40 mouse cellular contexts compared by ENCODE assay signal in genomic region chr7:18868491-18868890, GRCm38 (mm10). TPM values are rescaled to one million over a fixed set of nuclear protein-coding genes. Genes with fewer than 3 reads are reported as not detected.
DNase-seq lines count a peak whose midpoint lies in the region; ATAC-seq and TF ChIP-seq lines count a peak whose summit lies in the region.
"Had no signal": no experiment of that assay in that cellular context is flagged by ENCODE, and none has a peak within 500 bp of the region (broad histone marks: within the 10 kb centered on the region; RNA-seq: fewer than 3 reads in every experiment).

No protein-coding gene starts in this region.

- H3K4me1 ChIP-seq in hindbrain, postnatal 0 days (ENCODE audit: insufficient read depth, low read length), result no peaks in the 10 kb centered on the region
- peaks cover 7% of the 10 kb centered on the region; the same call in 1 of the 2 replicates for H3K4me1 ChIP-seq in hindbrain, embryonic 13.5 days (replicated peaks)
- H3K4me1 ChIP-seq in liver, embryonic 14.5 days (replicated peaks; ENCODE audit: control insufficient read depth in 2 of 2, insufficient read depth in 2 of 2, low read length in 1 of 2), result 0 out of 4 replicates have a peak, but pooled peaks cover 0 to 2% of the 10 kb centered on the region in 2 experiments
- peaks cover 0 to 4% of the 10 kb centered on the region in 2 experiments; a peak in 1 of 4 replicates for H3K4me1 ChIP-seq in ES-E14 (ENCODE audit: control insufficient read depth in 2 of 2, insufficient read depth in 2 of 2, low read length in 2 of 2, poor library complexity in 1 of 2)
- H3K4me1 ChIP-seq: stomach, embryonic 15.5 days had no signal

- H3K9ac ChIP-seq in hindbrain, postnatal 0 days (replicated peaks; ENCODE audit: low read length), result no peak overlapping the region
- H3K9ac ChIP-seq in hindbrain, embryonic 13.5 days, result no peak overlapping the region
- no peak overlapping the region for H3K9ac ChIP-seq in liver, embryonic 14.5 days (replicated peaks)
- no peak overlapping the region for H3K9ac ChIP-seq in ES-E14 (ENCODE audit: insufficient read depth, low read depth, low read length, poor library complexity, severe bottlenecking)
- H3K9ac ChIP-seq: forebrain, embryonic 13.5 days; heart, embryonic 13.5 days; limb, embryonic 15.5 days; neural tube, embryonic 15.5 days; stomach, embryonic 15.5 days had no signal

- H3K9me3 ChIP-seq in hindbrain, postnatal 0 days (ENCODE audit: low read length), result no peaks in the 10 kb centered on the region
- 0 out of 2 replicates have a peak, but pooled peaks cover 4% of the 10 kb centered on the region for H3K9me3 ChIP-seq in hindbrain, embryonic 13.5 days
- H3K9me3 ChIP-seq in liver, embryonic 14.5 days (ENCODE audit: control insufficient read depth, low read length), result no peaks in the 10 kb centered on the region; the same call in 1 of the 2 replicates
- no peaks in the 10 kb centered on the region for H3K9me3 ChIP-seq in ES-E14 (ENCODE audit: control insufficient read depth, insufficient read depth, low read depth, low read length)
- H3K9me3 ChIP-seq: limb, embryonic 10.5 days; limb, embryonic 15.5 days; neural tube, embryonic 15.5 days; stomach, embryonic 15.5 days had no signal

- TF ChIP-seq POLR2A in brain, embryonic 14.5 days (IDR thresholded peaks at IDR 0.05; ENCODE audit: borderline replicate concordance, extremely low read depth, insufficient read depth, insufficient read length, poor library complexity, severe bottlenecking), result no peak

- WGBS in hindbrain, postnatal 0 days, result 93% methylated on average over 2 of the region's 2 CpGs
- 90% methylated on average over 2 of the region's 2 CpGs for WGBS in hindbrain, embryonic 13.5 days
- 66% methylated on average over 2 of the region's 2 CpGs for WGBS in liver, embryonic 14.5 days (ENCODE audit: insufficient replicate concordance)

- TF ChIP-seq CTCF in hindbrain, postnatal 0 days (IDR thresholded peaks at IDR 0.05; ENCODE audit: low read depth), result 0 out of 2 replicates have a peak, but pooled peaks have one; percentile 19
- TF ChIP-seq CTCF in liver, embryonic 14.5 days (IDR thresholded peaks at IDR 0.05; ENCODE audit: low read depth), result peak; percentile 22; the same call in 1 of the 2 replicates
- TF ChIP-seq CTCF in brain, embryonic 14.5 days (IDR thresholded peaks at IDR 0.05; ENCODE audit: borderline replicate concordance, extremely low read depth, insufficient read depth, insufficient read length), result peak; percentile 28; the same call in 1 of the 2 replicates

- no peak overlapping the region for H3K4me2 ChIP-seq in hindbrain, postnatal 0 days (ENCODE audit: low read depth, low read length)
- H3K4me2 ChIP-seq in hindbrain, embryonic 13.5 days, result no peak overlapping the region
- no peak overlapping the region for H3K4me2 ChIP-seq in liver, embryonic 14.5 days (ENCODE audit: low read depth)
- H3K4me2 ChIP-seq: forebrain, embryonic 13.5 days; heart, embryonic 13.5 days; limb, embryonic 15.5 days; neural tube, embryonic 15.5 days; stomach, embryonic 15.5 days had no signal

- H3K27ac ChIP-seq in hindbrain, postnatal 0 days, result no peak overlapping the region
- H3K27ac ChIP-seq in hindbrain, embryonic 13.5 days, result no peak overlapping the region
- no peak overlapping the region for H3K27ac ChIP-seq in liver, embryonic 14.5 days
- H3K27ac ChIP-seq in ES-E14 (ENCODE audit: insufficient read depth, low read depth, low read length, poor library complexity, severe bottlenecking), result no peak overlapping the region
- H3K27ac ChIP-seq: forebrain, embryonic 13.5 days; heart, embryonic 13.5 days; hindbrain, embryonic 10.5 days; limb, embryonic 10.5 days; limb, embryonic 15.5 days; macrophage; neural tube, embryonic 15.5 days; stomach, embryonic 15.5 days had no signal

- no peaks in the 10 kb centered on the region for H3K36me3 ChIP-seq in hindbrain, postnatal 0 days (ENCODE audit: insufficient read depth, low read length)
- no peaks in the 10 kb centered on the region for H3K36me3 ChIP-seq in hindbrain, embryonic 13.5 days
- H3K36me3 ChIP-seq in liver, embryonic 14.5 days (replicated peaks; ENCODE audit: control insufficient read depth, insufficient read depth, low read depth), result no peaks in the 10 kb centered on the region
- H3K36me3 ChIP-seq in ES-E14 (ENCODE audit: control insufficient read depth, insufficient read depth, low read length, poor library complexity, severe bottlenecking), result no peaks in the 10 kb centered on the region
- H3K36me3 ChIP-seq: G1E; heart, embryonic 13.5 days; hindbrain, embryonic 10.5 days; limb, embryonic 10.5 days; limb, embryonic 15.5 days; neural tube, embryonic 15.5 days; stomach, embryonic 15.5 days had no signal

- H3K27me3 ChIP-seq in hindbrain, postnatal 0 days (ENCODE audit: insufficient read depth, low read length), result no peaks in the 10 kb centered on the region
- H3K27me3 ChIP-seq in hindbrain, embryonic 13.5 days, result 0 out of 2 replicates have a peak, but pooled peaks cover 3% of the 10 kb centered on the region
- H3K27me3 ChIP-seq in liver, embryonic 14.5 days (ENCODE audit: control insufficient read depth, insufficient read depth, low read length), result peaks cover 4% of the 10 kb centered on the region
- H3K27me3 ChIP-seq: forebrain, embryonic 13.5 days; limb, embryonic 15.5 days; neural tube, embryonic 15.5 days; stomach, embryonic 15.5 days had no signal

- ATAC-seq in hindbrain, postnatal 0 days, result no peak
- ATAC-seq in hindbrain, embryonic 13.5 days (ENCODE audit: low FRiP score), result no peak
- ATAC-seq in liver, embryonic 14.5 days (ENCODE audit: insufficient read depth), result no peak
- ATAC-seq: activated CD4-positive, CD25-positive, alpha-beta regulatory T cell, adult 4 months; CD4-positive, CD25-positive, alpha-beta regulatory T cell, adult 4 months; forebrain, embryonic 13.5 days; hindbrain, embryonic 16.5 days; intestine, embryonic 16.5 days had no signal

- no peak overlapping the region for H3K4me3 ChIP-seq in hindbrain, postnatal 0 days (ENCODE audit: low read length)
- no peak overlapping the region for H3K4me3 ChIP-seq in hindbrain, embryonic 13.5 days
- no peak overlapping the region for H3K4me3 ChIP-seq in liver, embryonic 14.5 days (ENCODE audit: insufficient read depth in 1 of 2, low read depth in 2 of 2, low read length in 2 of 2)
- no peak overlapping the region for H3K4me3 ChIP-seq in ES-E14 (ENCODE audit: insufficient read depth in 1 of 2, low read depth in 1 of 2, low read length in 2 of 2, poor library complexity in 1 of 2, severe bottlenecking in 1 of 2)
- H3K4me3 ChIP-seq: forebrain, embryonic 13.5 days; heart, embryonic 13.5 days; hindbrain, embryonic 10.5 days; limb, embryonic 10.5 days; limb, embryonic 15.5 days; neural tube, embryonic 15.5 days; stomach, embryonic 15.5 days had no signal

- TF ChIP-seq EP300 in liver, embryonic 14.5 days (IDR thresholded peaks at IDR 0.05; ENCODE audit: low read depth), result no peak

- in situ Hi-C loops in ES-E14 (cut with MboI; ENCODE audit: low sequenced_read_pairs in 2 of 2, unreplicated experiment in 2 of 2), result loop anchor here (25.0 kb wide), 2 partner anchors 631 to 656 kb away; partner anchors contain the start of gene Mill1 (in 1 of the 2)

- DNase-seq in hindbrain, postnatal 0 days (ENCODE audit: low spot score), result no peak
- DNase-seq in liver, embryonic 14.5 days (ENCODE audit: low read depth in 3 of 3, low spot score in 3 of 3), result no peak
- no peak for DNase-seq in liver
- no peak for DNase-seq in ES-E14 (ENCODE audit: low read depth, low spot score)
- DNase-seq in brain, embryonic 14.5 days (ENCODE audit: low read depth), result no peak
- DNase-seq in thymus, postnatal 0 days (ENCODE audit: low spot score), result no peak
- no peak for DNase-seq in gastrocnemius, postnatal 25 days
- DNase-seq: adrenal gland, adult 2 months; adrenal gland, postnatal 36 days; cerebellum, adult 8-10 months; cerebellum, postnatal 25 days; heart, postnatal 10 days; kidney, postnatal 25 days; midbrain, embryonic 14.5 days; retina, postnatal 1 day; right cerebral cortex, postnatal 25 days; thymus, postnatal 25 days had no signal

RNA-seq across cellular contexts. Expression of gene Pglyrp1, which starts 2.6 kb away (rescaled TPM):
- total RNA-seq in hindbrain, postnatal 0 days (2014; rRNA removed), result 29.7 and 30.2 TPM in 2 replicates
- polyA plus RNA-seq in hindbrain, postnatal 0 days (2015; fragmentation: Nextera tagmentation; extraction: Ambion mirVana), result 29.1 and 30.0 TPM in 2 replicates
- 13.7 TPM in 2 replicates for polyA plus RNA-seq in hindbrain, embryonic 13.5 days (2015; fragmentation: Nextera tagmentation; extraction: Ambion mirVana)
- 10.5 and 15.1 TPM in 2 replicates for polyA plus RNA-seq in liver, embryonic 14.5 days (2012; rRNA removed)
- 23.2 and 32.0 TPM in 2 replicates for polyA plus RNA-seq in liver, embryonic 14.5 days (2014; fragmentation: Nextera tagmentation; extraction: Ambion mirVana)
- 0.89 and 1.4 TPM in 2 replicates for total RNA-seq in ES-E14 (2012; rRNA removed)
- 8.3 and 8.5 TPM in 2 replicates for polyA plus RNA-seq in brain, embryonic 14.5 days (2012; rRNA removed)
- 15.6 and 20.7 TPM in 2 replicates for polyA plus RNA-seq in thymus, postnatal 0 days (2015; fragmentation: Nextera tagmentation; extraction: Ambion mirVana)
- total RNA-seq in gastrocnemius, postnatal 25 days (2021), result under 1 TPM; 0.51 to 0.67 TPM
- total RNA-seq: G1E had no signal
- polyA plus RNA-seq: G1E had no signal

RNA-seq across cellular contexts. Expression of gene Mill2, which starts 28.7 kb away (rescaled TPM):
- 1.1 and 1.5 TPM in 2 replicates for total RNA-seq in hindbrain, postnatal 0 days (2014; rRNA removed)
- 0.72 and 0.79 TPM in 2 replicates for polyA plus RNA-seq in hindbrain, postnatal 0 days (2015; fragmentation: Nextera tagmentation; extraction: Ambion mirVana)
- 0.45 and 0.53 TPM in 2 replicates for polyA plus RNA-seq in hindbrain, embryonic 13.5 days (2015; fragmentation: Nextera tagmentation; extraction: Ambion mirVana)
- 0.16 and 0.18 TPM in 2 replicates for polyA plus RNA-seq in liver, embryonic 14.5 days (2012; rRNA removed)
- polyA plus RNA-seq in liver, embryonic 14.5 days (2014; fragmentation: Nextera tagmentation; extraction: Ambion mirVana), result 0.09 and 0.19 TPM in 2 replicates
- total RNA-seq in ES-E14 (2012; rRNA removed), result 0.04 and 0.21 TPM in 2 replicates
- polyA plus RNA-seq in brain, embryonic 14.5 days (2012; rRNA removed), result 0.57 and 0.98 TPM in 2 replicates
- 0.26 and 0.44 TPM in 2 replicates for polyA plus RNA-seq in thymus, postnatal 0 days (2015; fragmentation: Nextera tagmentation; extraction: Ambion mirVana)
- 1 to 10 TPM; 2.8 to 3.4 TPM for total RNA-seq in gastrocnemius, postnatal 25 days (2021)
- total RNA-seq: monocyte, adult 5-6 weeks had no signal
- polyA plus RNA-seq: activated CD4-positive, CD25-positive, alpha-beta regulatory T cell, adult 4 months; G1E; limb, embryonic 10.5 days had no signal

RNA-seq across cellular contexts. Expression of gene Ccdc61, which starts 41.7 kb away (rescaled TPM):
- total RNA-seq in hindbrain, postnatal 0 days (2014; rRNA removed), result 22.0 and 31.5 TPM in 2 replicates
- polyA plus RNA-seq in hindbrain, postnatal 0 days (2015; fragmentation: Nextera tagmentation; extraction: Ambion mirVana), result 32.9 and 35.2 TPM in 2 replicates
- polyA plus RNA-seq in hindbrain, embryonic 13.5 days (2015; fragmentation: Nextera tagmentation; extraction: Ambion mirVana), result 23.5 and 23.6 TPM in 2 replicates
- 6.5 and 10.0 TPM in 2 replicates for polyA plus RNA-seq in liver, embryonic 14.5 days (2012; rRNA removed)
- 5.5 and 6.7 TPM in 2 replicates for polyA plus RNA-seq in liver, embryonic 14.5 days (2014; fragmentation: Nextera tagmentation; extraction: Ambion mirVana)
- total RNA-seq in ES-E14 (2012; rRNA removed), result 11.8 and 19.4 TPM in 2 replicates
- polyA plus RNA-seq in brain, embryonic 14.5 days (2012; rRNA removed), result 26.5 and 33.3 TPM in 2 replicates
- 29.1 and 31.7 TPM in 2 replicates for polyA plus RNA-seq in thymus, postnatal 0 days (2015; fragmentation: Nextera tagmentation; extraction: Ambion mirVana)
- 1 to 10 TPM; 5.2 to 6.5 TPM for total RNA-seq in gastrocnemius, postnatal 25 days (2021)

RNA-seq across cellular contexts. Expression of gene Psg17, which starts 47.1 kb away (rescaled TPM):
- total RNA-seq in hindbrain, postnatal 0 days (2014; rRNA removed), result not detected in 2 replicates
- polyA plus RNA-seq in hindbrain, postnatal 0 days (2015; fragmentation: Nextera tagmentation; extraction: Ambion mirVana), result not detected in 2 replicates
- polyA plus RNA-seq in hindbrain, embryonic 13.5 days (2015; fragmentation: Nextera tagmentation; extraction: Ambion mirVana), result not detected in 2 replicates
- polyA plus RNA-seq in liver, embryonic 14.5 days (2012; rRNA removed), result 0.03 TPM in 1 of 2 replicates, not detected in the other
- not detected in 2 replicates for polyA plus RNA-seq in liver, embryonic 14.5 days (2014; fragmentation: Nextera tagmentation; extraction: Ambion mirVana)
- not detected in 2 replicates for total RNA-seq in ES-E14 (2012; rRNA removed)
- 0.16 and 0.19 TPM in 2 replicates for polyA plus RNA-seq in brain, embryonic 14.5 days (2012; rRNA removed)
- 0.08 TPM in 2 replicates for polyA plus RNA-seq in thymus, postnatal 0 days (2015; fragmentation: Nextera tagmentation; extraction: Ambion mirVana)
- not detected for total RNA-seq in gastrocnemius, postnatal 25 days (2021)
- total RNA-seq: adrenal gland, adult 2 months; adrenal gland, postnatal 36 days; gastrocnemius, postnatal 4 days; heart, adult 8-10 months; heart, postnatal 10 days; layer of hippocampus, adult 18-20 months; layer of hippocampus, postnatal 25 days; left cerebral cortex, postnatal 10 days; monocyte, adult 5-6 weeks had no signal
- polyA plus RNA-seq: activated CD4-positive, CD25-positive, alpha-beta regulatory T cell, adult 4 months; adrenal gland, adult 2 months; CD4-positive, CD25-positive, alpha-beta regulatory T cell, adult 4 months; embryonic facial prominence, embryonic 11.5 days; forebrain, embryonic 13.5 days; G1E; heart, embryonic 13.5 days; hindbrain, embryonic 10.5 days; hindbrain, embryonic 16.5 days; kidney, embryonic 14.5 days; limb, embryonic 10.5 days; limb, embryonic 15.5 days; liver, embryonic 16.5 days; macrophage; midbrain, embryonic 14.5 days; neural tube, embryonic 15.5 days had no signal

RNA-seq across cellular contexts. Expression of gene Nova2, which starts 57.2 kb away (rescaled TPM):
- 18.3 and 19.8 TPM in 2 replicates for total RNA-seq in hindbrain, postnatal 0 days (2014; rRNA removed)
- polyA plus RNA-seq in hindbrain, postnatal 0 days (2015; fragmentation: Nextera tagmentation; extraction: Ambion mirVana), result 9.2 and 9.7 TPM in 2 replicates
- polyA plus RNA-seq in hindbrain, embryonic 13.5 days (2015; fragmentation: Nextera tagmentation; extraction: Ambion mirVana), result 14.9 and 15.8 TPM in 2 replicates
- polyA plus RNA-seq in liver, embryonic 14.5 days (2012; rRNA removed), result 0.11 TPM in 2 replicates
- polyA plus RNA-seq in liver, embryonic 14.5 days (2014; fragmentation: Nextera tagmentation; extraction: Ambion mirVana), result 0.03 and 0.05 TPM in 2 replicates
- total RNA-seq in ES-E14 (2012; rRNA removed), result 0.79 and 0.80 TPM in 2 replicates
- polyA plus RNA-seq in brain, embryonic 14.5 days (2012; rRNA removed), result 20.7 and 52.7 TPM in 2 replicates
- 0.17 and 0.28 TPM in 2 replicates for polyA plus RNA-seq in thymus, postnatal 0 days (2015; fragmentation: Nextera tagmentation; extraction: Ambion mirVana)
- total RNA-seq in gastrocnemius, postnatal 25 days (2021), result 1 to 10 TPM; 1.7 to 2.1 TPM
- total RNA-seq: monocyte, adult 5-6 weeks had no signal
- polyA plus RNA-seq: activated CD4-positive, CD25-positive, alpha-beta regulatory T cell, adult 4 months; CD4-positive, CD25-positive, alpha-beta regulatory T cell, adult 4 months; G1E had no signal
